ENCODE assay signal across 14 mouse cellular contexts in genomic region chr14:64582822-64583221, GRCm38 (mm10).
A peak's percentile ranks its signal among the peaks of the same experiment; 100 is the strongest.
DNase-seq lines count a peak whose midpoint lies in the region; ATAC-seq and TF ChIP-seq lines count a peak whose summit lies in the region.
"Had no signal": no experiment of that assay in that cellular context is flagged by ENCODE, and none has a peak within 500 bp of the region (broad histone marks: within the 10 kb centered on the region; RNA-seq: fewer than 3 reads in every experiment).

No protein-coding gene starts in this region.

- peak; percentile 82 for DNase-seq in midbrain, embryonic 11.5 days (ENCODE audit: low spot score, missing footprints)
- no peak for DNase-seq in midbrain, embryonic 10.5 days (ENCODE audit: low spot score)
- peak; percentile 38 for DNase-seq in forebrain, postnatal 0 days
- DNase-seq in urinary bladder, postnatal 36 days (ENCODE audit: low spot score in 2 of 2), result no peak
- DNase-seq in kidney, postnatal 14 days, result no peak
- DNase-seq: adrenal gland, postnatal 10 days; kidney, adult 8-10 months; liver; lung, adult 18-20 months; right cerebral cortex, postnatal 4 days had no signal

- WGBS in midbrain, embryonic 11.5 days, result 46% methylated on average over 4 of the region's 4 CpGs
- 39% methylated on average over 4 of the region's 4 CpGs for WGBS in midbrain, embryonic 10.5 days
- 32% methylated on average over 4 of the region's 4 CpGs for WGBS in forebrain, postnatal 0 days
- WGBS in midbrain, embryonic 12.5 days, result 34% methylated on average over 4 of the region's 4 CpGs
- 24% methylated on average over 4 of the region's 4 CpGs for WGBS in neural tube, embryonic 15.5 days
- WGBS in kidney, embryonic 16.5 days, result 32% methylated on average over 4 of the region's 4 CpGs

- ATAC-seq in midbrain, embryonic 11.5 days (ENCODE audit: low FRiP score), result no peak
- no peak for ATAC-seq in forebrain, postnatal 0 days
- ATAC-seq in midbrain, embryonic 12.5 days (ENCODE audit: low FRiP score, low read depth), result no peak
- no peak for ATAC-seq in neural tube, embryonic 15.5 days (ENCODE audit: low FRiP score)
- no peak for ATAC-seq in kidney, embryonic 16.5 days (ENCODE audit: low FRiP score, low TSS enrichment)

- no peak for TF ChIP-seq CTCF in forebrain, postnatal 0 days (IDR thresholded peaks at IDR 0.05; ENCODE audit: low read depth)

- H3K4me1 ChIP-seq in midbrain, embryonic 11.5 days (ENCODE audit: control insufficient read depth, insufficient read depth, low read length), result peaks cover 26% of the 10 kb centered on the region
- peaks cover 48% of the 10 kb centered on the region for H3K4me1 ChIP-seq in midbrain, embryonic 10.5 days
- H3K4me1 ChIP-seq in forebrain, postnatal 0 days (ENCODE audit: insufficient read depth), result peaks cover 32% of the 10 kb centered on the region
- peaks cover 48% of the 10 kb centered on the region for H3K4me1 ChIP-seq in midbrain, embryonic 12.5 days
- H3K4me1 ChIP-seq in neural tube, embryonic 15.5 days, result peaks cover 65% of the 10 kb centered on the region
- peaks cover 10% of the 10 kb centered on the region; the same call in 1 of the 2 replicates for H3K4me1 ChIP-seq in kidney, embryonic 16.5 days (ENCODE audit: insufficient read depth, low read length)

- no peaks in the 10 kb centered on the region for H3K36me3 ChIP-seq in midbrain, embryonic 11.5 days (ENCODE audit: control insufficient read depth, insufficient read depth, low read length)
- H3K36me3 ChIP-seq in midbrain, embryonic 10.5 days, result no peaks in the 10 kb centered on the region
- H3K36me3 ChIP-seq in forebrain, postnatal 0 days (ENCODE audit: insufficient read depth), result no peaks in the 10 kb centered on the region
- no peaks in the 10 kb centered on the region for H3K36me3 ChIP-seq in midbrain, embryonic 12.5 days
- no peaks in the 10 kb centered on the region for H3K36me3 ChIP-seq in neural tube, embryonic 15.5 days
- no peaks in the 10 kb centered on the region for H3K36me3 ChIP-seq in kidney, embryonic 16.5 days (ENCODE audit: insufficient read depth, low read length)

- no peaks in the 10 kb centered on the region for H3K9me3 ChIP-seq in midbrain, embryonic 11.5 days (ENCODE audit: control insufficient read depth, low read length)
- H3K9me3 ChIP-seq in midbrain, embryonic 10.5 days (replicated peaks), result no peaks in the 10 kb centered on the region
- no peaks in the 10 kb centered on the region for H3K9me3 ChIP-seq in forebrain, postnatal 0 days (ENCODE audit: low read length)
- H3K9me3 ChIP-seq in midbrain, embryonic 12.5 days, result no peaks in the 10 kb centered on the region
- no peaks in the 10 kb centered on the region for H3K9me3 ChIP-seq in neural tube, embryonic 15.5 days (replicated peaks)
- H3K9me3 ChIP-seq in kidney, embryonic 16.5 days (ENCODE audit: low read length), result no peaks in the 10 kb centered on the region

- H3K27me3 ChIP-seq in midbrain, embryonic 11.5 days (ENCODE audit: control insufficient read depth, insufficient read depth, low read length), result peaks cover 25% of the 10 kb centered on the region
- peaks cover 89% of the 10 kb centered on the region for H3K27me3 ChIP-seq in midbrain, embryonic 10.5 days (ENCODE audit: low read depth, poor library complexity, severe bottlenecking)
- no peaks in the 10 kb centered on the region for H3K27me3 ChIP-seq in forebrain, postnatal 0 days (ENCODE audit: insufficient read depth, low read length)
- peaks cover 38% of the 10 kb centered on the region for H3K27me3 ChIP-seq in midbrain, embryonic 12.5 days
- no peaks in the 10 kb centered on the region for H3K27me3 ChIP-seq in neural tube, embryonic 15.5 days (replicated peaks)
- peaks cover 87% of the 10 kb centered on the region for H3K27me3 ChIP-seq in kidney, embryonic 16.5 days (ENCODE audit: insufficient read depth, low read length)

- H3K9ac ChIP-seq in midbrain, embryonic 11.5 days (ENCODE audit: low read length), result no peak overlapping the region
- no peak overlapping the region for H3K9ac ChIP-seq in forebrain, postnatal 0 days
- no peak overlapping the region for H3K9ac ChIP-seq in midbrain, embryonic 12.5 days (replicated peaks)
- H3K9ac ChIP-seq in neural tube, embryonic 15.5 days (replicated peaks), result 0 out of 2 replicates have a peak overlapping the region, but pooled peaks have one; percentile 14
- H3K9ac ChIP-seq in kidney, embryonic 16.5 days (replicated peaks; ENCODE audit: low read length), result no peak overlapping the region

- peak overlapping the region; percentile 63 for H3K27ac ChIP-seq in midbrain, embryonic 11.5 days (ENCODE audit: low read depth, low read length)
- no peak overlapping the region; the same call in 1 of the 2 replicates for H3K27ac ChIP-seq in midbrain, embryonic 10.5 days (replicated peaks)
- peak overlapping the region; percentile 100 for H3K27ac ChIP-seq in forebrain, postnatal 0 days (ENCODE audit: low read depth, low read length)
- H3K27ac ChIP-seq in midbrain, embryonic 12.5 days (replicated peaks), result peak overlapping the region; percentile 89
- peak overlapping the region; percentile 80 for H3K27ac ChIP-seq in neural tube, embryonic 15.5 days (replicated peaks)
- no peak overlapping the region for H3K27ac ChIP-seq in kidney, embryonic 16.5 days (ENCODE audit: low read length)
- H3K27ac ChIP-seq: macrophage had no signal

- no peak overlapping the region for H3K4me3 ChIP-seq in midbrain, embryonic 11.5 days (ENCODE audit: low read depth, low read length)
- no peak overlapping the region for H3K4me3 ChIP-seq in midbrain, embryonic 10.5 days
- no peak overlapping the region for H3K4me3 ChIP-seq in forebrain, postnatal 0 days (ENCODE audit: low read depth, low read length)
- no peak overlapping the region for H3K4me3 ChIP-seq in midbrain, embryonic 12.5 days
- no peak overlapping the region for H3K4me3 ChIP-seq in neural tube, embryonic 15.5 days (replicated peaks)
- no peak overlapping the region for H3K4me3 ChIP-seq in kidney, embryonic 16.5 days (ENCODE audit: low read length)

- H3K4me2 ChIP-seq in midbrain, embryonic 11.5 days, result no peak overlapping the region
- H3K4me2 ChIP-seq in forebrain, postnatal 0 days (ENCODE audit: low read depth), result no peak overlapping the region
- no peak overlapping the region for H3K4me2 ChIP-seq in midbrain, embryonic 12.5 days (replicated peaks)
- peak overlapping the region; percentile 43 for H3K4me2 ChIP-seq in neural tube, embryonic 15.5 days
- no peak overlapping the region for H3K4me2 ChIP-seq in kidney, embryonic 16.5 days (replicated peaks; ENCODE audit: low read depth, low read length)

Comparison
In these comparisons a context has a peak if more than half of its experiments do, and no peak if none do; other contexts are left out.
1. DNase-seq: peak in midbrain, embryonic 11.5 days (single experiment) and forebrain, postnatal 0 days (single experiment); none in midbrain, embryonic 10.5 days (single experiment), urinary bladder, postnatal 36 days (0 of 2) and kidney, postnatal 14 days (single experiment).
2. H3K27ac ChIP-seq: peak in midbrain, embryonic 11.5 days (single experiment), forebrain, postnatal 0 days (single experiment), midbrain, embryonic 12.5 days (single experiment) and neural tube, embryonic 15.5 days (single experiment); none in midbrain, embryonic 10.5 days (single experiment) and kidney, embryonic 16.5 days (single experiment).